Mouse (Mus musculus): ENCODE measurements at regions not wholly inside any gene's neighbourhood (a gene's known extent, or its start where the extent isn't known, plus 50 kb on each side); places are given as distances from the start of the nearest gene placed in this dataset.
A peak's percentile ranks its signal among the peaks of the same experiment; 100 is the strongest.

DNA sequence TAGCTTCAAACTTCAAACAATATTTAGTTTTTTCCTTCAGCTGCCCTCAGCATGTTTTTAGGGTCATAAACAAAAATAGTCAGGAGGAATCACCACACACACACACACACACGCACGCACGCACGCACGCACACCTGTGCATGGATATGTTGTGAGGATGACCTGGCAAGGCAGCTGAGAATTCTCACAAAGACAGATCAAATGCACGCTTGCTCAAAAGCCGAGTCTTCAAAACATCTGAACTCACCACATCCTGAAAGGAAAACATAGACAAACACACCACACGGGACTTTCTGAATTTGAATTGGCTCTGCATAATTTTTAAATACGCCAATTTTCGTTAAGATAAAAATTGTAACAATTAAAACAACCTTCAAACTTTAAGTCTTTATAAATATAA lies 52.7 kb upstream of the Foxq1 start:
- DNase-seq (ENCODE audit: low read depth, low spot score): no peak

GRCm38 (mm10) chr13:31503832-31504231 lies 52.1 kb upstream of the Foxq1 start:
- DNase-seq (ENCODE audit: low read depth, low spot score): no peak

GRCm38 (mm10) chr13:31504316-31504715 lies 51.6 kb upstream of the Foxq1 start:
- peak; percentile 35 for DNase-seq (ENCODE audit: low read depth, low spot score)

DNA sequence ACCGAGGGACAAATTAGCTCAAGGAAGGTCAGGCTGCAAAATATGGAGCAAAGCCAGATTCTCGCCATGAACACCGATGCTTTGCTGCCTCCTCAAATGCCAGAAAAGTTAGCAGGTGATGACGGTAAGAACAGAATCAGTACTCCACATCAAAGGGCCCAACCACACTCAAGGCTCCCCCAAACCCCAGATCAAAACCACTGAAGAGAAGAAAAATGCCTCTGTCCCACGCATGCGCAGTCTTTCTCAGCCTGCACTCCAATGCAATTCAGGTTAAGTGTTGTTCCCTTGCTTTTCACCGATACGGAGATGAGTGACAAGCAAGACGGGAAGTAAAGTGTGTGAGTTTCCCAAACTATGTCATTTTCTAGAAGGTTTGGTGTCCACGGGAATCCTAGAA lies 50.5 kb upstream of the Foxq1 start:
- DNase-seq (ENCODE audit: low read depth, low spot score): no peak

Measured in 3T3-L1 (cell line).